Mouse (Mus musculus): ENCODE data around the gene Prickle2.

DNA sequence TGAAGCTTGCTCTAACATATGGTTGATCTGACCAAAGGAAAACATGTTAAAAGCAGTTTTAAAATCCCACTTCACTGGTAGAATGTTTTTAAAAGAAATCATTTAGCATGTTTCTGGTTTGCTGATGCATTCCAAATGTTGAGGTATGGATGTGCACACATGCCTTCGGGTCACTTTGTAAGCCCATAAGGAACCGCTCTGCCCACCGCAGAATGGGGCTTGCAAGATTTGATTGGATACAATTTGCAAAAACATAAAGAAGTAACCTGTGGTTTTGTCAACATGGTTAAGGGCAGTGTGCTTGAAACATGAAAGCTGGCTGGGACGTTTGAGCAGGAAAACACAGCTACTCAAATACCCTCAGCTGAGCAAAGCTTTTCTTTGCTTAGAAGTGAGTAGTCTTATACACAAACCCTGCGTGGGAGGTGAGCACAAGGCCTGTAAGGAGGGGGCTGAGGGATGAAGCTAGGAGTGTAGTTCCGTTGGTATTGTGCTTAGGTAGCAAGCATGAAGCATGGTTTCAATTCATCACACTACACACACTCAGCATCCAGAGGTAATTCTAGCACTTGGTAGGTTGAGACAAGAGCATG lies 71.0 kb downstream of the Prickle2 start:
- no peak for TF ChIP-seq CTCF (IDR thresholded peaks at IDR 0.05; ENCODE audit: insufficient read depth, low read length)
- TF ChIP-seq POLR2A (IDR thresholded peaks at IDR 0.05; ENCODE audit: borderline replicate concordance, extremely low read depth, low read depth, low read length): no peak

All from lung, adult 2 months (tissue).